ENCODE assay signal across 8 mouse cellular contexts in genomic region chr8:69887289-69888243, GRCm38 (mm10). TPM values are rescaled to one million over a fixed set of nuclear protein-coding genes. Genes with fewer than 3 reads are reported as not detected.
A peak's percentile ranks its signal among the peaks of the same experiment; 100 is the strongest.
DNase-seq lines count a peak whose midpoint lies in the region.

Gene Cilp2 (minus strand): TSS chr8:69887687.

- no peaks in the 10 kb centered on the region; the same call in 1 of the 2 replicates for H3K36me3 ChIP-seq in splenic B cell, adult 2 months (ENCODE audit: control insufficient read depth, insufficient read depth, low read length, poor library complexity, severe bottlenecking)

- no peaks in the 10 kb centered on the region for H3K27me3 ChIP-seq in splenic B cell, adult 2 months (ENCODE audit: control insufficient read depth, insufficient read depth, low read length, poor library complexity, severe bottlenecking)

- DNase-seq in B cell, adult 2 months: peak; percentile 68 to 70
- peak; percentile 64 for DNase-seq in Muller cell, postnatal 12 days (ENCODE audit: inconsistent ontology term)
- DNase-seq in gastrocnemius, postnatal 25 days: peak; percentile 67
- peak; percentile 54 for DNase-seq in kidney, adult 18-20 months
- peak; percentile 45 for DNase-seq in lung, postnatal 10 days
- peak; percentile 70 for DNase-seq in splenic B cell, adult 2 months (ENCODE audit: low read depth, low spot score)
- no peak for DNase-seq in cerebellum, adult 8-10 months
- DNase-seq in testis, postnatal 10 days (ENCODE audit: low spot score): no peak

RNA-seq across cellular contexts. Expression of gene Cilp2, which starts in this region (rescaled TPM):
- 10 to 100 TPM in 1 of 2 experiments, 1 to 10 TPM in 1; 4.0 to 13.6 TPM for total RNA-seq in gastrocnemius, postnatal 25 days (2021)

Comparison
In these comparisons a context has a peak if more than half of its experiments do, and no peak if none do; other contexts are left out.
1. DNase-seq: peak in B cell, adult 2 months (2 of 2), Muller cell, postnatal 12 days (single experiment), gastrocnemius, postnatal 25 days (single experiment), kidney, adult 18-20 months (single experiment), lung, postnatal 10 days (single experiment) and splenic B cell, adult 2 months (single experiment); none in cerebellum, adult 8-10 months (single experiment) and testis, postnatal 10 days (single experiment).